Mouse (Mus musculus): Measurements from ENCODE around the gene Gm17428.

DNA sequence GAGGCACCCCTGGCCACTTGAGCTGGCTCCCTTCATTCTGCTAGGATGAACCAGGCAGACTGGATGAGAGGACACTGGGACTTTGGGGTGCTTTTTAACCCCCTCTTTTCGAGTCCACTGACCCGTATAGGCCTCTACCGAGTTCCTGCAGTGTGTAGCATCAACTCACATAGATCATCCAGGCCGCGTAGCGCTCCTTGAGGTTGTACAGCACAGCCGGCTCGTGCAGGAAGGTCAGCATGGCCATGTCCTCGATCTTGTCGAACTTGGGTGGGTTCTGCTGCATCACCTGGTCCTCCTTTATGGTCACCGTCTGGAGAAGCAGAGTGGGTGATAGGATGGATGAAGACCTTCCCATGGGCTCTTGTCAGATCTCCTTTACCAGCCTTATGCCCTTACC is 13.0 kb upstream of the Gm17428 start:
- no peak for TF ChIP-seq CTCF (IDR thresholded peaks at IDR 0.05)
- no peak for TF ChIP-seq EP300 (IDR thresholded peaks at IDR 0.05)
